Comparison of ENCODE assay signal across 8 mouse cellular contexts in genomic region chr19:24999201-24999886, GRCm38 (mm10). TPM values are rescaled to one million over a fixed set of nuclear protein-coding genes. Genes with fewer than 3 reads are reported as not detected.
DNase-seq lines count a peak whose midpoint lies in the region; ATAC-seq and TF ChIP-seq lines count a peak whose summit lies in the region.

Dock8 (plus strand) TSS chr19:24999534.

- ATAC-seq in forebrain, embryonic 13.5 days: 0 out of 2 replicates have a peak, but pooled peaks have one; percentile 38
- ATAC-seq in liver, postnatal 0 days: peak; percentile 87
- ATAC-seq in neural tube, embryonic 11.5 days (ENCODE audit: insufficient read depth, low FRiP score, low TSS enrichment): no peak
- ATAC-seq in stomach, postnatal 0 days (ENCODE audit: low FRiP score, low TSS enrichment): peak; percentile 97

- intact Hi-C loops in heart, postnatal 10 days (cut with DNase I): loop anchor here (2.0 kb wide), 1 partner anchor 39 kb away; the partner anchor contains the start of gene Cbwd1

- TF ChIP-seq CTCF in liver, postnatal 0 days (IDR thresholded peaks at IDR 0.05; ENCODE audit: low read depth): peak; percentile 42
- TF ChIP-seq CTCF in stomach, postnatal 0 days (IDR thresholded peaks at IDR 0.05; ENCODE audit: low read depth): peak; percentile 48

- no peak for TF ChIP-seq EP300 in liver, postnatal 0 days (IDR thresholded peaks at IDR 0.05; ENCODE audit: low read depth)
- no peak for TF ChIP-seq EP300 in stomach, postnatal 0 days (optimal IDR thresholded peaks at IDR 0.05)

- peak within 1 kb of the TSS; percentile 54 for H3K9ac ChIP-seq in forebrain, embryonic 13.5 days
- H3K9ac ChIP-seq in liver, postnatal 0 days (replicated peaks): peak within 1 kb of the TSS; percentile 80
- H3K9ac ChIP-seq in neural tube, embryonic 11.5 days (ENCODE audit: low read length): 0 out of 2 replicates have a peak within 1 kb of the TSS, but pooled peaks have one; percentile 26
- peak within 1 kb of the TSS; percentile 72 for H3K9ac ChIP-seq in stomach, postnatal 0 days (ENCODE audit: low read length)

- H3K4me2 ChIP-seq in forebrain, embryonic 13.5 days: peak within 1 kb of the TSS; percentile 94
- H3K4me2 ChIP-seq in liver, postnatal 0 days (ENCODE audit: low read depth, low read length): peak within 1 kb of the TSS; percentile 89
- H3K4me2 ChIP-seq in neural tube, embryonic 11.5 days (ENCODE audit: low read depth): peak within 1 kb of the TSS; percentile 97
- H3K4me2 ChIP-seq in stomach, postnatal 0 days (replicated peaks; ENCODE audit: low read depth): peak within 1 kb of the TSS; percentile 95

- H3K27ac ChIP-seq in forebrain, embryonic 13.5 days: no peak within 1 kb of the TSS
- H3K27ac ChIP-seq in liver, postnatal 0 days (ENCODE audit: low read depth): peak within 1 kb of the TSS; percentile 91
- no peak within 1 kb of the TSS for H3K27ac ChIP-seq in neural tube, embryonic 11.5 days (ENCODE audit: low read depth, low read length)
- peak within 1 kb of the TSS; percentile 76 for H3K27ac ChIP-seq in stomach, postnatal 0 days (replicated peaks)

- H3K4me1 ChIP-seq in forebrain, embryonic 13.5 days: peaks cover 15% of the 10 kb centered on the region
- peaks cover 27% of the 10 kb centered on the region for H3K4me1 ChIP-seq in liver, postnatal 0 days (ENCODE audit: insufficient read depth)
- no peaks in the 10 kb centered on the region for H3K4me1 ChIP-seq in neural tube, embryonic 11.5 days (ENCODE audit: control insufficient read depth, insufficient read depth, low read length)
- H3K4me1 ChIP-seq in stomach, postnatal 0 days (replicated peaks; ENCODE audit: control insufficient read depth, insufficient read depth): no peaks in the 10 kb centered on the region

- H3K9me3 ChIP-seq in forebrain, embryonic 13.5 days (replicated peaks): no peaks in the 10 kb centered on the region
- no peaks in the 10 kb centered on the region for H3K9me3 ChIP-seq in liver, postnatal 0 days (ENCODE audit: low read length)
- H3K9me3 ChIP-seq in neural tube, embryonic 11.5 days (ENCODE audit: control insufficient read depth, low read length): no peaks in the 10 kb centered on the region
- H3K9me3 ChIP-seq in stomach, postnatal 0 days (ENCODE audit: control insufficient read depth, low read length): no peaks in the 10 kb centered on the region

- WGBS in forebrain, embryonic 13.5 days: under 1% methylated on average over 84 of the region's 109 CpGs
- 2% methylated on average over 88 of the region's 109 CpGs for WGBS in liver, postnatal 0 days (ENCODE audit: insufficient replicate concordance)
- WGBS in neural tube, embryonic 11.5 days: under 1% methylated on average over 108 of the region's 109 CpGs
- WGBS in stomach, postnatal 0 days: under 1% methylated on average over 75 of the region's 109 CpGs

- peak within 1 kb of the TSS; percentile 65 for H3K4me3 ChIP-seq in forebrain, embryonic 13.5 days
- H3K4me3 ChIP-seq in liver, postnatal 0 days (ENCODE audit: low read depth, low read length): peak within 1 kb of the TSS; percentile 78
- peak within 1 kb of the TSS; percentile 62 for H3K4me3 ChIP-seq in neural tube, embryonic 11.5 days (ENCODE audit: low read depth, low read length)
- peak within 1 kb of the TSS; percentile 66 for H3K4me3 ChIP-seq in stomach, postnatal 0 days (ENCODE audit: low read depth, low read length)

- peaks cover 74% of the 10 kb centered on the region for H3K27me3 ChIP-seq in forebrain, embryonic 13.5 days
- no peaks in the 10 kb centered on the region for H3K27me3 ChIP-seq in liver, postnatal 0 days (ENCODE audit: insufficient read depth, low read length)
- peaks cover 35% of the 10 kb centered on the region for H3K27me3 ChIP-seq in neural tube, embryonic 11.5 days (ENCODE audit: control insufficient read depth, insufficient read depth, low read length)
- H3K27me3 ChIP-seq in stomach, postnatal 0 days (ENCODE audit: control insufficient read depth, insufficient read depth, low read length): no peaks in the 10 kb centered on the region

- H3K36me3 ChIP-seq in forebrain, embryonic 13.5 days (ENCODE audit: poor library complexity, severe bottlenecking): no peaks in the 10 kb centered on the region
- no peaks in the 10 kb centered on the region; the same call in 1 of the 2 replicates for H3K36me3 ChIP-seq in liver, postnatal 0 days (replicated peaks; ENCODE audit: insufficient read depth, low read length)
- H3K36me3 ChIP-seq in neural tube, embryonic 11.5 days (ENCODE audit: control insufficient read depth, insufficient read depth, low read length): no peaks in the 10 kb centered on the region
- no peaks in the 10 kb centered on the region for H3K36me3 ChIP-seq in stomach, postnatal 0 days (ENCODE audit: control insufficient read depth, insufficient read depth, low read length)

- DNase-seq in B cell, adult 2 months: peak; percentile 82 to 83
- DNase-seq in adrenal gland, postnatal 14 days: peak; percentile 82
- peak; percentile 72 to 78 for DNase-seq in heart, postnatal 10 days
- peak; percentile 82 to 90 for DNase-seq in kidney, postnatal 36 days
- peak; percentile 81 for DNase-seq in liver, postnatal 0 days
- peak; percentile 55 for DNase-seq in neural tube, embryonic 11.5 days (ENCODE audit: low spot score)
- DNase-seq in stomach, postnatal 0 days (ENCODE audit: low spot score): peak; percentile 83

RNA-seq across cellular contexts. Expression of gene Dock8, which starts in this region (rescaled TPM):
- total RNA-seq in adrenal gland, postnatal 14 days (2021): 33.1 and 33.8 TPM in 2 replicates
- polyA plus RNA-seq in forebrain, embryonic 13.5 days (2015; fragmentation: Nextera tagmentation; extraction: Ambion mirVana): 0.29 and 0.54 TPM in 2 replicates
- total RNA-seq in heart, postnatal 10 days (2021): 10 to 100 TPM; 16.3 to 18.5 TPM
- polyA plus RNA-seq in liver, postnatal 0 days (2015; fragmentation: Nextera tagmentation; extraction: Ambion mirVana): 10.3 and 12.5 TPM in 2 replicates
- 1.4 and 2.0 TPM in 2 replicates for polyA plus RNA-seq in neural tube, embryonic 11.5 days (2014; fragmentation: Nextera tagmentation; extraction: Ambion mirVana)
- 3.3 and 3.4 TPM in 2 replicates for polyA plus RNA-seq in stomach, postnatal 0 days (2015; fragmentation: Nextera tagmentation; extraction: Ambion mirVana)

Comparison
In these comparisons a context has a peak if more than half of its experiments do, and no peak if none do; other contexts are left out.
1. Peak in ATAC-seq, H3K4me3 ChIP-seq, H3K9ac ChIP-seq and H3K4me2 ChIP-seq in forebrain, embryonic 13.5 days; RNA of the gene not detected or under 1 TPM.
2. H3K27ac ChIP-seq: peak in liver, postnatal 0 days (single experiment) and stomach, postnatal 0 days (single experiment); none in forebrain, embryonic 13.5 days (single experiment) and neural tube, embryonic 11.5 days (single experiment).
3. H3K9ac ChIP-seq: peak in every context shown above with its lines; median percentile 80 in liver, postnatal 0 days; 72 in stomach, postnatal 0 days; 54 in forebrain, embryonic 13.5 days; 26 in neural tube, embryonic 11.5 days.
4. Peak in every context shown above with its lines, with median percentiles within 50 percentile points of each other: DNase-seq, H3K4me2 ChIP-seq and H3K4me3 ChIP-seq.